Mouse (Mus musculus): ENCODE data around the gene Eln. TPM values are rescaled to one million over a fixed set of nuclear protein-coding genes. Genes with fewer than 3 reads are reported as not detected.

The Eln gene
- polyA plus RNA-seq, 1 experiment, result 25.6 TPM

Other genes starting within 250 kb of the Eln start
- gene Clip2, start 194.9 kb downstream of the Eln start, polyA plus RNA-seq (2012; rRNA removed), result 34.0 and 42.1 TPM in 2 replicates
- gene Syna, start 187.2 kb downstream of the Eln start, polyA plus RNA-seq (2012; rRNA removed), result 1.4 and 2.9 TPM in 2 replicates
- 74.4 and 77.1 TPM in 2 replicates for gene Rfc2, start 166.0 kb downstream of the Eln start, polyA plus RNA-seq (2012; rRNA removed)
- 12.9 TPM in 2 replicates for gene Lat2, start 132.3 kb downstream of the Eln start, polyA plus RNA-seq (2012; rRNA removed)
- gene Eif4h, start 107.8 kb downstream of the Eln start, polyA plus RNA-seq (2012; rRNA removed), result 246 and 261 TPM in 2 replicates
- 5.4 and 7.1 TPM in 2 replicates for gene Limk1, start 58.7 kb downstream of the Eln start, polyA plus RNA-seq (2012; rRNA removed)
- not detected in 2 replicates for gene Tmem270, start 159.4 kb upstream of the Eln start, polyA plus RNA-seq (2012; rRNA removed)
- 0.27 and 0.77 TPM in 2 replicates for gene Cldn13, start 168.2 kb upstream of the Eln start, polyA plus RNA-seq (2012; rRNA removed)
- 13.6 and 15.3 TPM in 2 replicates for gene Mettl27, start 185.0 kb upstream of the Eln start, polyA plus RNA-seq (2012; rRNA removed)
- 111 and 235 TPM in 2 replicates for gene Cldn4, start 199.6 kb upstream of the Eln start, polyA plus RNA-seq (2012; rRNA removed)
- 796 and 924 TPM in 2 replicates for gene Cldn3, start 238.9 kb upstream of the Eln start, polyA plus RNA-seq (2012; rRNA removed)

All from large intestine, adult 2 months (tissue).